ENCODE assay signal across 16 mouse cellular contexts in genomic region chr13:111946271-111946670, GRCm38 (mm10).
DNase-seq lines count a peak whose midpoint lies in the region; ATAC-seq and TF ChIP-seq lines count a peak whose summit lies in the region.
"Had no signal": no experiment of that assay in that cellular context is flagged by ENCODE, and none has a peak within 500 bp of the region (broad histone marks: within the 10 kb centered on the region; RNA-seq: fewer than 3 reads in every experiment).

No protein-coding gene starts in this region.

- H3K9ac ChIP-seq in heart, adult 2 months (ENCODE audit: low read depth, low read length), result peak overlapping the region; percentile 49
- H3K9ac ChIP-seq: embryonic facial prominence, embryonic 12.5 days; forebrain, embryonic 13.5 days; forebrain, embryonic 15.5 days; forebrain, postnatal 0 days had no signal

- H3K27me3 ChIP-seq in heart, adult 2 months (ENCODE audit: control insufficient read depth, insufficient read depth, low read length), result no peaks in the 10 kb centered on the region
- peaks cover 21% of the 10 kb centered on the region for H3K27me3 ChIP-seq in G1E (ENCODE audit: insufficient read depth, low read length)
- no peaks in the 10 kb centered on the region for H3K27me3 ChIP-seq in splenic B cell, adult 2 months (ENCODE audit: control insufficient read depth, insufficient read depth, low read length, poor library complexity, severe bottlenecking)
- H3K27me3 ChIP-seq: embryonic facial prominence, embryonic 12.5 days; forebrain, embryonic 13.5 days; forebrain, embryonic 15.5 days had no signal

- peaks cover 2% of the 10 kb centered on the region; the same call in 1 of the 2 replicates for H3K4me1 ChIP-seq in heart, adult 2 months (ENCODE audit: control insufficient read depth, insufficient read depth, low read length)
- H3K4me1 ChIP-seq in G1E (ENCODE audit: insufficient read depth, low read depth, low read length), result 0 out of 2 replicates have a peak, but pooled peaks cover 3% of the 10 kb centered on the region

- 0 out of 2 replicates have a peak, but pooled peaks cover 2% of the 10 kb centered on the region for H3K36me3 ChIP-seq in heart, adult 2 months (ENCODE audit: control insufficient read depth, insufficient read depth, low read length)
- no peaks in the 10 kb centered on the region for H3K36me3 ChIP-seq in G1E (replicated peaks)
- no peaks in the 10 kb centered on the region for H3K36me3 ChIP-seq in splenic B cell, adult 2 months (ENCODE audit: control insufficient read depth, insufficient read depth, low read length, poor library complexity, severe bottlenecking)
- H3K36me3 ChIP-seq: embryonic facial prominence, embryonic 10.5 days; embryonic facial prominence, embryonic 12.5 days; forebrain, embryonic 15.5 days had no signal

- TF ChIP-seq CTCF in heart, adult 2 months (IDR thresholded peaks at IDR 0.05), result no peak
- no peak for TF ChIP-seq CTCF in G1E (IDR thresholded peaks at IDR 0.05; ENCODE audit: low read depth, low read length)

- no peaks in the 10 kb centered on the region for H3K9me3 ChIP-seq in G1E (replicated peaks)
- H3K9me3 ChIP-seq: embryonic facial prominence, embryonic 10.5 days; embryonic facial prominence, embryonic 12.5 days; forebrain, embryonic 13.5 days; forebrain, embryonic 15.5 days had no signal

- TF ChIP-seq POLR2A in heart, adult 2 months (IDR thresholded peaks at IDR 0.05; ENCODE audit: insufficient read depth, low read depth, low read length), result no peak

- intact Hi-C loops in heart, adult 2 months (cut with DNase I), result loop anchor here (5.0 kb wide), 2 partner anchors 34 to 79 kb away; no protein-coding TSS in a partner anchor

- ATAC-seq in G1E (ENCODE audit: extremely low read depth, insufficient number of reproducible peaks, low FRiP score, poor library complexity, severe bottlenecking), result peak; percentile 28
- ATAC-seq: forebrain, embryonic 13.5 days; forebrain, embryonic 15.5 days; forebrain, postnatal 0 days had no signal

- H3K4me3 ChIP-seq in heart, adult 2 months, result no peak overlapping the region
- H3K4me3 ChIP-seq in G1E (ENCODE audit: low read depth, low read length), result no peak overlapping the region
- H3K4me3 ChIP-seq: embryonic facial prominence, embryonic 10.5 days; embryonic facial prominence, embryonic 12.5 days; forebrain, embryonic 13.5 days; forebrain, embryonic 15.5 days had no signal

- 69% methylated on average over 4 of the region's 4 CpGs for WGBS in heart, adult 2 months

- TF ChIP-seq EP300 in heart, adult 2 months (IDR thresholded peaks at IDR 0.05; ENCODE audit: insufficient read depth, low read depth, low read length), result no peak

- DNase-seq in heart, adult 2 months, result no peak
- DNase-seq in heart, postnatal 4 days, result no peak
- peak; percentile 64 to 70 for DNase-seq in B cell, adult 2 months
- no peak for DNase-seq in G1E (ENCODE audit: low spot score)
- peak; percentile 88 for DNase-seq in splenic B cell, adult 2 months (ENCODE audit: low read depth, low spot score)
- no peak for DNase-seq in kidney, adult 8-10 months
- no peak for DNase-seq in gastrocnemius, postnatal 4 days (ENCODE audit: low spot score in 2 of 2)
- DNase-seq: cerebellum, adult 11-12 months; cerebellum, adult 2 months; cerebellum, adult 9-10 months; cerebellum, postnatal 25 days; forebrain, postnatal 0 days had no signal

- H3K79me2 ChIP-seq in heart, adult 2 months (replicated peaks; ENCODE audit: control insufficient read depth, insufficient read depth, low read length), result no peaks in the 10 kb centered on the region

- H3K27ac ChIP-seq in heart, adult 2 months, result peak overlapping the region; percentile 72
- H3K27ac ChIP-seq: embryonic facial prominence, embryonic 10.5 days; embryonic facial prominence, embryonic 12.5 days; forebrain, embryonic 13.5 days; forebrain, embryonic 15.5 days had no signal

Comparison
In these comparisons a context has a peak if more than half of its experiments do, and no peak if none do; other contexts are left out.
1. DNase-seq: peak in B cell, adult 2 months (2 of 2) and splenic B cell, adult 2 months (single experiment); none in heart, adult 2 months (0 of 2), heart, postnatal 4 days (single experiment), G1E (single experiment), kidney, adult 8-10 months (0 of 2) and gastrocnemius, postnatal 4 days (0 of 2).